Mouse (Mus musculus): Measurements from ENCODE around the gene Usp20.

- no peak for TF ChIP-seq CTCF (IDR thresholded peaks at IDR 0.05)
- no peak for TF ChIP-seq POLR2A (IDR thresholded peaks at IDR 0.05; ENCODE audit: insufficient read depth, low read depth, low read length)
- no peak for TF ChIP-seq EP300 (IDR thresholded peaks at IDR 0.05; ENCODE audit: insufficient read depth, low read depth, low read length)
Observed at GRCm38 (mm10) chr2:31058443-31058842, 76.4 kb downstream of the Usp20 start.
